Mouse (Mus musculus) fat pad, adult 2 months (tissue): ENCODE results near the gene Rps27.
"Not testable (repeated sequence)": the region's sequence is repeated elsewhere in the genome, so short reads cannot be mapped to it uniquely, and the experiment has no call there.

Experiments
- DNase-seq: peaks from one replicate; pipeline ENCODE4 v3.0.0-alpha.2; 2011; ENCODE audit warnings: low read depth, low spot score; ENCODE audit errors: extremely low read depth

The Rps27 gene

GRCm38 (mm10) chr3:90213377-90213866 lies at the start of gene Rps27, which contains the start of gene Rab13:
Gene Rps27 (minus strand): TSS chr3:90213651.
Gene Rab13 (plus strand): TSS chr3:90213695.
- DNase-seq, result peak; percentile 73

- DNase-seq, result no peak
These were observed 45.1 kb upstream of the Rps27 start for GRCm38 (mm10) chr3:90258521-90258920.

- no peak for DNase-seq
These were observed 43.5 kb upstream of the Rps27 start for GRCm38 (mm10) chr3:90256731-90257530.

- no peak for DNase-seq
These were observed 42.4 kb upstream of the Rps27 start for GRCm38 (mm10) chr3:90255784-90256353.

GRCm38 (mm10) chr3:90255194-90255565 lies 41.7 kb upstream of the Rps27 start:
- DNase-seq, result no peak

GRCm38 (mm10) chr3:90254419-90255193 lies 41.2 kb upstream of the Rps27 start:
- no peak for DNase-seq

GRCm38 (mm10) chr3:90253653-90254418 lies 40.4 kb upstream of the Rps27 start, which contains the start of gene Crtc2:
Gene Crtc2 (plus strand): TSS chr3:90254163.
- peak; percentile 83 for DNase-seq

- not testable (repeated sequence) for DNase-seq
These were observed 39.7 kb upstream of the Rps27 start for GRCm38 (mm10) chr3:90253174-90253573.

GRCm38 (mm10) chr3:90252659-90253058 lies 39.2 kb upstream of the Rps27 start:
- not testable (repeated sequence) for DNase-seq

- DNase-seq, result not testable (repeated sequence)
These were observed 38.3 kb upstream of the Rps27 start for GRCm38 (mm10) chr3:90251731-90252226.

- DNase-seq, result peak; percentile 57
These were observed 37.3 kb upstream of the Rps27 start for GRCm38 (mm10) chr3:90250791-90251190.

- no peak for DNase-seq
These were observed 35.3 kb upstream of the Rps27 start for GRCm38 (mm10) chr3:90248746-90249100.

GRCm38 (mm10) chr3:90247960-90248745 lies 34.7 kb upstream of the Rps27 start, which contains the start of gene Slc39a1:
Gene Slc39a1 (plus strand): TSS chr3:90248172.
- DNase-seq, result no peak

GRCm38 (mm10) chr3:90247630-90247959 lies 34.1 kb upstream of the Rps27 start:
- peak; percentile 50 for DNase-seq

GRCm38 (mm10) chr3:90245406-90245805 lies 32.0 kb upstream of the Rps27 start:
- no peak for DNase-seq

GRCm38 (mm10) chr3:90242984-90243775 lies 29.7 kb upstream of the Rps27 start, which contains the start of gene Creb3l4:
Gene Creb3l4 (minus strand): TSS chr3:90243512.
- no peak for DNase-seq

- DNase-seq, result no peak
These were observed 28.4 kb upstream of the Rps27 start for GRCm38 (mm10) chr3:90241669-90242358.

- no peak for DNase-seq
These were observed 27.8 kb upstream of the Rps27 start for GRCm38 (mm10) chr3:90241251-90241650.
